In genomic region chr3:52102601-52103530, GRCm38 (mm10) we compare ENCODE assay signal across 8 mouse cellular contexts. TPM values are rescaled to one million over a fixed set of nuclear protein-coding genes. Genes with fewer than 3 reads are reported as not detected.
DNase-seq lines count a peak whose midpoint lies in the region; ATAC-seq and TF ChIP-seq lines count a peak whose summit lies in the region.

No protein-coding gene starts in this region.

- H3K4me2 ChIP-seq in forebrain, embryonic 12.5 days = peak overlapping the region; percentile 80
- H3K4me2 ChIP-seq in neural tube, embryonic 15.5 days = peak overlapping the region; percentile 88

- no peaks in the 10 kb centered on the region for H3K9me3 ChIP-seq in forebrain, embryonic 12.5 days
- H3K9me3 ChIP-seq in neural tube, embryonic 15.5 days (replicated peaks) = no peaks in the 10 kb centered on the region

- intact Hi-C loops in heart, postnatal 10 days (cut with DNase I) = loop anchor here (1.0 to 10.0 kb wide), 5 partner anchors 55 to 618 kb away; partner anchors contain the start of gene Rab33b

- H3K9ac ChIP-seq in forebrain, embryonic 12.5 days = peak overlapping the region; percentile 94
- H3K9ac ChIP-seq in neural tube, embryonic 15.5 days (replicated peaks) = peak overlapping the region; percentile 87

- no peaks in the 10 kb centered on the region for H3K27me3 ChIP-seq in forebrain, embryonic 12.5 days
- no peaks in the 10 kb centered on the region for H3K27me3 ChIP-seq in neural tube, embryonic 15.5 days (replicated peaks)

- peak overlapping the region; percentile 99 for H3K27ac ChIP-seq in forebrain, embryonic 12.5 days
- peak overlapping the region; percentile 100 for H3K27ac ChIP-seq in neural tube, embryonic 15.5 days (replicated peaks)

- peak overlapping the region; percentile 87 for H3K4me3 ChIP-seq in forebrain, embryonic 12.5 days (replicated peaks)
- peak overlapping the region; percentile 95 for H3K4me3 ChIP-seq in lung, adult 2 months (replicated peaks; ENCODE audit: extremely low read depth, low read depth, low read length)
- peak overlapping the region; percentile 86 for H3K4me3 ChIP-seq in neural tube, embryonic 15.5 days (replicated peaks)

- peak; percentile 91 for TF ChIP-seq POLR2A in lung, adult 2 months (IDR thresholded peaks at IDR 0.05; ENCODE audit: borderline replicate concordance, extremely low read depth, low read depth, low read length)

- peak; percentile 80 for ATAC-seq in forebrain, embryonic 12.5 days (ENCODE audit: low FRiP score)
- peak; percentile 88 for ATAC-seq in neural tube, embryonic 15.5 days (ENCODE audit: low FRiP score)

- TF ChIP-seq CTCF in lung, adult 2 months (IDR thresholded peaks at IDR 0.05; ENCODE audit: insufficient read depth, low read length) = no peak

- peak; percentile 66 to 75 for DNase-seq in CD8-positive naive resting alpha-beta T cell, adult 2 months (ENCODE audit: low read depth in 2 of 2, low spot score in 2 of 2)
- peak; percentile 86 for DNase-seq in brain, embryonic 18.5 days (ENCODE audit: low read depth, low spot score)
- DNase-seq in heart, postnatal 10 days = peak; percentile 82 to 84
- DNase-seq in kidney, postnatal 4 days = peak; percentile 83 to 90
- DNase-seq in lung, adult 2 months = peak; percentile 86
- peak; percentile 87 for DNase-seq in testis, postnatal 14 days (ENCODE audit: low spot score)

- no peaks in the 10 kb centered on the region for H3K36me3 ChIP-seq in forebrain, embryonic 12.5 days (replicated peaks)
- H3K36me3 ChIP-seq in neural tube, embryonic 15.5 days = no peaks in the 10 kb centered on the region

- H3K4me1 ChIP-seq in forebrain, embryonic 12.5 days = peaks cover 19% of the 10 kb centered on the region
- H3K4me1 ChIP-seq in lung, adult 2 months (ENCODE audit: control insufficient read depth, insufficient read depth, low read length) = no peaks in the 10 kb centered on the region
- H3K4me1 ChIP-seq in neural tube, embryonic 15.5 days = peaks cover 16% of the 10 kb centered on the region

- under 1% methylated on average over 51 of the region's 52 CpGs for WGBS in forebrain, embryonic 12.5 days
- WGBS in lung, adult 2 months = under 1% methylated on average over 52 of the region's 52 CpGs
- under 1% methylated on average over 51 of the region's 52 CpGs for WGBS in neural tube, embryonic 15.5 days

RNA-seq across cellular contexts. Expression of gene Maml3, which starts 2.0 kb away (rescaled TPM):
- 7.6 and 7.7 TPM in 2 replicates for polyA plus RNA-seq in forebrain, embryonic 12.5 days (2016; fragmentation: Nextera tagmentation; extraction: Ambion mirVana)
- 1 to 10 TPM; 5.4 to 5.6 TPM for total RNA-seq in heart, postnatal 10 days (2021)
- 9.1 and 11.2 TPM in 2 replicates for polyA plus RNA-seq in lung, adult 2 months (2012; rRNA removed)
- polyA plus RNA-seq in neural tube, embryonic 15.5 days (2015; fragmentation: Nextera tagmentation; extraction: Ambion mirVana) = 7.6 and 8.3 TPM in 2 replicates

Comparison
In these comparisons a context has a peak if more than half of its experiments do, and no peak if none do; other contexts are left out.
1. Peak in every context shown above with its lines: DNase-seq, ATAC-seq, H3K4me3 ChIP-seq and H3K27ac ChIP-seq.